In genomic region chr15:95652898-95653707, GRCm38 (mm10) we compare ENCODE assay signal across 16 mouse cellular contexts. TPM values are rescaled to one million over a fixed set of nuclear protein-coding genes. Genes with fewer than 3 reads are reported as not detected.
DNase-seq lines count a peak whose midpoint lies in the region; ATAC-seq and TF ChIP-seq lines count a peak whose summit lies in the region.
"Had no signal": no experiment of that assay in that cellular context is flagged by ENCODE, and none has a peak within 500 bp of the region (broad histone marks: within the 10 kb centered on the region; RNA-seq: fewer than 3 reads in every experiment).

No protein-coding gene starts in this region.

- TF ChIP-seq POLR2A in MEL (IDR thresholded peaks at IDR 0.05; ENCODE audit: control insufficient read depth in 1 of 2, insufficient read depth in 1 of 2, low read depth in 1 of 2, low read length in 2 of 2, poor library complexity in 1 of 2), result no peak

- H3K79me2 ChIP-seq in MEL (ENCODE audit: control insufficient read depth, insufficient read depth, low read length, poor library complexity), result no peaks in the 10 kb centered on the region

- peaks cover 0 to 14% of the 10 kb centered on the region in 2 experiments; a peak in 2 of 4 replicates for H3K36me3 ChIP-seq in MEL (ENCODE audit: control insufficient read depth in 1 of 2, insufficient read depth in 2 of 2, low read length in 2 of 2)
- H3K36me3 ChIP-seq in hindbrain, embryonic 16.5 days (ENCODE audit: control insufficient read depth, insufficient read depth, low read length), result no peaks in the 10 kb centered on the region
- no peaks in the 10 kb centered on the region for H3K36me3 ChIP-seq in midbrain, embryonic 15.5 days (replicated peaks)
- H3K36me3 ChIP-seq: embryonic facial prominence, embryonic 15.5 days had no signal

- peaks cover 13 to 25% of the 10 kb centered on the region in 2 experiments for H3K4me1 ChIP-seq in MEL (ENCODE audit: control insufficient read depth in 1 of 2, insufficient read depth in 2 of 2, low read length in 2 of 2)
- H3K4me1 ChIP-seq in hindbrain, embryonic 16.5 days (ENCODE audit: control insufficient read depth, insufficient read depth, low read depth, low read length), result peaks cover 8% of the 10 kb centered on the region
- peaks cover 12% of the 10 kb centered on the region for H3K4me1 ChIP-seq in midbrain, embryonic 15.5 days

- no peak overlapping the region; the same call in 1 of the 2 replicates for H3K4me2 ChIP-seq in hindbrain, embryonic 16.5 days (ENCODE audit: low read length)
- H3K4me2 ChIP-seq in midbrain, embryonic 15.5 days, result no peak overlapping the region

- no peak for TF ChIP-seq RAD21 in MEL (IDR thresholded peaks at IDR 0.05; ENCODE audit: low read depth, low read length)

- 5% methylated on average over 23 of the region's 23 CpGs for WGBS in hindbrain, embryonic 16.5 days
- WGBS in midbrain, embryonic 15.5 days, result 1% methylated on average over 23 of the region's 23 CpGs

- DNase-seq in MEL (ENCODE audit: low read depth, low spot score), result peak; percentile 57
- peak; percentile 71 for DNase-seq in embryo, embryonic 10.5 days (ENCODE audit: low spot score)
- no peak for DNase-seq in kidney, postnatal 14 days
- DNase-seq in left cerebral cortex, adult 8-10 months (ENCODE audit: low spot score in 2 of 2), result no peak
- DNase-seq: adrenal gland, postnatal 14 days; cerebellum, adult 11-12 months; thymus, adult 18-20 months had no signal

- no peak overlapping the region for H3K27ac ChIP-seq in MEL (ENCODE audit: control insufficient read depth, low read depth, low read length)
- H3K27ac ChIP-seq in hindbrain, embryonic 16.5 days (ENCODE audit: low read depth, low read length), result no peak overlapping the region
- no peak overlapping the region for H3K27ac ChIP-seq in midbrain, embryonic 15.5 days
- H3K27ac ChIP-seq: embryonic facial prominence, embryonic 15.5 days; liver, embryonic 14.5 days had no signal

- TF ChIP-seq EP300 in MEL (IDR thresholded peaks at IDR 0.05; ENCODE audit: low read depth in 1 of 2, low read length in 2 of 2), result peak; percentile 61 to 68; a peak in 3 of 4 replicates

- H3K9ac ChIP-seq in MEL (ENCODE audit: control insufficient read depth, low read depth, low read length, poor library complexity, severe bottlenecking), result no peak overlapping the region
- H3K9ac ChIP-seq in hindbrain, embryonic 16.5 days (ENCODE audit: low read depth, low read length), result no peak overlapping the region; the same call in none of the 2 replicates
- H3K9ac ChIP-seq in midbrain, embryonic 15.5 days, result no peak overlapping the region
- H3K9ac ChIP-seq: embryonic facial prominence, embryonic 15.5 days; liver, embryonic 14.5 days had no signal

- no peaks in the 10 kb centered on the region for H3K9me3 ChIP-seq in MEL (replicated peaks; ENCODE audit: insufficient read depth, low read length)
- H3K9me3 ChIP-seq in hindbrain, embryonic 16.5 days (ENCODE audit: control insufficient read depth, low read length), result no peaks in the 10 kb centered on the region
- H3K9me3 ChIP-seq in midbrain, embryonic 15.5 days, result no peaks in the 10 kb centered on the region
- H3K9me3 ChIP-seq: embryonic facial prominence, embryonic 15.5 days had no signal

- no peak for TF ChIP-seq CTCF in MEL (IDR thresholded peaks at IDR 0.05 in 2 of 3, conservative IDR thresholded peaks at IDR 0.05 in 1 of 3; ENCODE audit: control insufficient read depth in 1 of 3, insufficient read depth in 1 of 3, low read depth in 2 of 3, low read length in 3 of 3, poor library complexity in 1 of 3, severe bottlenecking in 1 of 3)

- ATAC-seq in hindbrain, embryonic 16.5 days, result no peak
- ATAC-seq in midbrain, embryonic 15.5 days (replicated peaks), result no peak
- no peak for ATAC-seq in frontal cortex, adult (ENCODE audit: low TSS enrichment)

- H3K4me3 ChIP-seq in MEL (ENCODE audit: control insufficient read depth in 1 of 2, insufficient read depth in 1 of 2, low read depth in 2 of 2, low read length in 2 of 2), result no peak overlapping the region
- H3K4me3 ChIP-seq in hindbrain, embryonic 16.5 days (ENCODE audit: low read length), result peak overlapping the region; percentile 45
- H3K4me3 ChIP-seq in midbrain, embryonic 15.5 days, result peak overlapping the region; percentile 33

- no peaks in the 10 kb centered on the region; a peak in 1 of 4 replicates for H3K27me3 ChIP-seq in MEL (ENCODE audit: control insufficient read depth in 1 of 2, insufficient read depth in 2 of 2, low read length in 2 of 2)
- peaks cover 44% of the 10 kb centered on the region for H3K27me3 ChIP-seq in hindbrain, embryonic 16.5 days (replicated peaks; ENCODE audit: control insufficient read depth, insufficient read depth, low read length)
- H3K27me3 ChIP-seq in midbrain, embryonic 15.5 days (replicated peaks), result peaks cover 80% of the 10 kb centered on the region
- H3K27me3 ChIP-seq: CH12.LX had no signal

TF ChIP-seq in MEL, 35 proteins besides CTCF, POLR2A, EP300 and RAD21:
- TF ChIP-seq GATA1 (IDR thresholded peaks at IDR 0.05; ENCODE audit: low read depth, low read length) (peak; percentile 49), TBP (IDR thresholded peaks at IDR 0.05; ENCODE audit: low read depth, low read length) (no peak), TAL1 (IDR thresholded peaks at IDR 0.05; ENCODE audit: low read length) (no peak), POLR2AphosphoS5 (IDR thresholded peaks at IDR 0.05; ENCODE audit: borderline replicate concordance, low read depth, low read length) (no peak), MYC (IDR thresholded peaks at IDR 0.05; ENCODE audit: low read depth, low read length) (no peak), MXI1 (IDR thresholded peaks at IDR 0.05; ENCODE audit: low read depth, low read length) (no peak), CHD2 (IDR thresholded peaks at IDR 0.05; ENCODE audit: low read length) (no peak), MAX (IDR thresholded peaks at IDR 0.05; ENCODE audit: low read length) (no peak), ZC3H11A (IDR thresholded peaks at IDR 0.05; ENCODE audit: low read depth, low read length) (no peak), E2F4 (IDR thresholded peaks at IDR 0.05; ENCODE audit: borderline replicate concordance, low read depth, low read length) (no peak), ELF1 (IDR thresholded peaks at IDR 0.05; ENCODE audit: low read depth, low read length) (no peak), HCFC1 (IDR thresholded peaks at IDR 0.05; ENCODE audit: low read depth, low read length) (no peak), CHD1 (IDR thresholded peaks at IDR 0.05; ENCODE audit: low read depth, low read length) (no peak), USF2 (IDR thresholded peaks at IDR 0.05; ENCODE audit: borderline replicate concordance in 1 of 2, insufficient read depth in 1 of 2, low read depth in 1 of 2, low read length in 2 of 2) (no peak), MAFK (IDR thresholded peaks at IDR 0.05; ENCODE audit: borderline replicate concordance, low read depth, low read length) (no peak), JUND (IDR thresholded peaks at IDR 0.05; ENCODE audit: low read depth, low read length) (no peak), TCF12 (IDR thresholded peaks at IDR 0.05; ENCODE audit: low read depth, low read length) (peak; percentile 60; the same call in 1 of the 2 replicates), MYB (IDR thresholded peaks at IDR 0.05; ENCODE audit: low read depth, low read length) (no peak), NRF1 (IDR thresholded peaks at IDR 0.05; ENCODE audit: insufficient read depth, low read depth, low read length, poor library complexity, severe bottlenecking) (no peak), RCOR1 (IDR thresholded peaks at IDR 0.05; ENCODE audit: low read depth, low read length) (peak; percentile 58; the same call in 1 of the 2 replicates), MAZ (IDR thresholded peaks at IDR 0.05; ENCODE audit: low read depth, low read length) (no peak), SMC3 (IDR thresholded peaks at IDR 0.05; ENCODE audit: low read depth, low read length) (no peak), ZKSCAN1 (IDR thresholded peaks at IDR 0.05; ENCODE audit: low read depth, low read length) (no peak), UBTF (IDR thresholded peaks at IDR 0.05; ENCODE audit: borderline replicate concordance, insufficient read depth, low read depth, low read length) (no peak), ZMIZ1 (IDR thresholded peaks at IDR 0.05; ENCODE audit: low read depth, low read length) (no peak), GABPA (IDR thresholded peaks at IDR 0.05; ENCODE audit: low read depth, low read length) (no peak), ZNF384 (IDR thresholded peaks at IDR 0.05; ENCODE audit: low read depth, low read length) (no peak), USF1 (IDR thresholded peaks at IDR 0.05; ENCODE audit: low read depth, low read length) (no peak), NELFE (IDR thresholded peaks at IDR 0.05; ENCODE audit: low read depth, low read length) (no peak), ETS1 (IDR thresholded peaks at IDR 0.05; ENCODE audit: low read depth, low read length) (peak; percentile 69), SIN3A (IDR thresholded peaks at IDR 0.05; ENCODE audit: low read length) (0 out of 2 replicates have a peak, but pooled peaks have one; percentile 32), POLR2AphosphoS2 (IDR thresholded peaks at IDR 0.05; ENCODE audit: low read length) (no peak), BHLHE40 (IDR thresholded peaks at IDR 0.05; ENCODE audit: borderline replicate concordance, low read depth, low read length) (no peak), KAT2A (conservative IDR thresholded peaks at IDR 0.05; ENCODE audit: low read depth, low read length) (no peak), MEF2A (IDR thresholded peaks at IDR 0.05; ENCODE audit: extremely low read depth, insufficient replicate concordance, low read depth, low read length, poor library complexity, severe bottlenecking) (no peak)

RNA-seq across cellular contexts. Expression of gene Dbx2, which starts 2.7 kb away (rescaled TPM):
- 0.04 and 0.10 TPM in 2 replicates for total RNA-seq in MEL (2012; rRNA removed)
- polyA plus RNA-seq in MEL (2012; ENCODE audit: insufficient read depth in 1 of 2, insufficient read length in 2 of 2, low read depth in 1 of 2, low replicate concordance in 2 of 2, missing spikeins in 1 of 2), result under 1 TPM in 1 of 2 experiments, not detected in 1; 0.15 TPM
- polyA plus RNA-seq in hindbrain, embryonic 16.5 days (2015; fragmentation: Nextera tagmentation; extraction: Ambion mirVana), result 11.1 and 15.1 TPM in 2 replicates
- 6.9 and 8.6 TPM in 2 replicates for polyA plus RNA-seq in midbrain, embryonic 15.5 days (2015; fragmentation: Nextera tagmentation; extraction: Ambion mirVana)
- total RNA-seq in left cerebral cortex, adult 8-10 months (2022), result 10 to 100 TPM; 20.5 to 29.2 (median 23.5) TPM
- total RNA-seq: gastrocnemius, adult 8-10 months had no signal
- polyA plus RNA-seq: heart, embryonic 14.5 days; intestine, embryonic 14.5 days; liver, embryonic 14.5 days had no signal

Comparison
In these comparisons a context has a peak if more than half of its experiments do, and no peak if none do; other contexts are left out.
1. DNase-seq: peak in MEL (single experiment) and embryo, embryonic 10.5 days (single experiment); none in kidney, postnatal 14 days (single experiment) and left cerebral cortex, adult 8-10 months (0 of 2).
2. H3K4me3 ChIP-seq: peak in hindbrain, embryonic 16.5 days (single experiment) and midbrain, embryonic 15.5 days (single experiment); none in MEL (0 of 2).